Mouse (Mus musculus) kidney, postnatal 36 days (tissue): ENCODE data around the gene Ccdc71.
A peak's percentile ranks its signal among the peaks of the same experiment; 100 is the strongest.

Experiments used
- DNase-seq, 2 experiments: peaks; one replicate each; pipeline ENCODE4 v3.0.0; 2021 to 2022; ENCODE audit warnings: mixed read lengths in 2 of 2

The Ccdc71 gene

GRCm38 (mm10) chr9:108461181-108461631 is 879 bp downstream of the Ccdc71 start, which contains the start of gene Klhdc8b:
Klhdc8b (minus strand) TSS chr9:108461581.
- DNase-seq = peak; percentile 45 to 57

GRCm38 (mm10) chr9:108461675-108462074 is 1.3 kb downstream of the Ccdc71 start:
- no peak for DNase-seq

GRCm38 (mm10) chr9:108462192-108462591 is 1.9 kb downstream of the Ccdc71 start:
- peak in 1 of 2 experiments; percentile 24 for DNase-seq

- DNase-seq = no peak
Observed at GRCm38 (mm10) chr9:108463713-108464112, 3.4 kb downstream of the Ccdc71 start.

GRCm38 (mm10) chr9:108466219-108466618 is 5.9 kb downstream of the Ccdc71 start:
- no peak for DNase-seq

- DNase-seq = no peak
Observed at GRCm38 (mm10) chr9:108469430-108469829, 9.1 kb downstream of the Ccdc71 start.

- DNase-seq = no peak
Observed at GRCm38 (mm10) chr9:108469845-108470244, 9.5 kb downstream of the Ccdc71 start.

GRCm38 (mm10) chr9:108474528-108474927 is 14.2 kb downstream of the Ccdc71 start:
- DNase-seq = no peak

- peak; percentile 86 to 90 for DNase-seq
Observed at GRCm38 (mm10) chr9:108478638-108479156, 18.4 kb downstream of the Ccdc71 start.

- peak in 1 of 2 experiments; percentile 36 for DNase-seq
Observed at GRCm38 (mm10) chr9:108479241-108479640, 18.9 kb downstream of the Ccdc71 start.

- DNase-seq = peak; percentile 45 to 73
Observed at GRCm38 (mm10) chr9:108479721-108480351, 19.5 kb downstream of the Ccdc71 start, which contains the start of gene Lamb2. Lamb2 (plus strand) TSS chr9:108479736.

- DNase-seq = no peak
Observed at GRCm38 (mm10) chr9:108480813-108481519, 20.6 kb downstream of the Ccdc71 start.

GRCm38 (mm10) chr9:108481520-108482210 is 21.3 kb downstream of the Ccdc71 start:
- no peak for DNase-seq

GRCm38 (mm10) chr9:108483051-108483790 is 22.9 kb downstream of the Ccdc71 start:
- DNase-seq = no peak

- no peak for DNase-seq
Observed at GRCm38 (mm10) chr9:108484021-108484420, 23.7 kb downstream of the Ccdc71 start.

- no peak for DNase-seq
Observed at GRCm38 (mm10) chr9:108485301-108485875, 25.1 kb downstream of the Ccdc71 start.

- DNase-seq = no peak
Observed at GRCm38 (mm10) chr9:108486973-108487530, 26.7 kb downstream of the Ccdc71 start.

- DNase-seq = no peak
Observed at GRCm38 (mm10) chr9:108488403-108488802, 28.1 kb downstream of the Ccdc71 start.

- no peak for DNase-seq
Observed at GRCm38 (mm10) chr9:108489215-108489614, 28.9 kb downstream of the Ccdc71 start.

- DNase-seq = no peak
Observed at GRCm38 (mm10) chr9:108489702-108490558, 29.6 kb downstream of the Ccdc71 start.
